Mouse (Mus musculus) olfactory bulb, adult 2 months (tissue): ENCODE data around the gene Zbtb49.

Experiments
- CTCF ChIP-seq: fragments of 200-500 bp; IDR thresholded peaks from 2 replicates; pipeline ENCODE4 v1.5.1; 2012; ENCODE audit warnings: low read depth, mild to moderate bottlenecking, low read length, moderate library complexity; ENCODE audit not compliant: insufficient read depth
- POLR2A ChIP-seq: fragments of 200-500 bp; IDR thresholded peaks from 2 replicates; pipeline ENCODE4 v1.6.1; 2012; ENCODE audit warnings: mild to moderate bottlenecking, low read depth, low read length, moderate library complexity; ENCODE audit not compliant: insufficient read depth

GRCm38 (mm10) chr5:38158947-38159633 lies 61.2 kb downstream of the Zbtb49 start:
- no peak for TF ChIP-seq CTCF
- TF ChIP-seq POLR2A: no peak; the same call in 1 of the 2 replicates
